19 mouse cellular contexts compared by ENCODE assay signal in genomic region chr13:53935174-53935699, GRCm38 (mm10).
DNase-seq lines count a peak whose midpoint lies in the region; ATAC-seq lines count a peak whose summit lies in the region.
"Had no signal": no experiment of that assay in that cellular context is flagged by ENCODE, and none has a peak within 500 bp of the region (broad histone marks: within the 10 kb centered on the region; RNA-seq: fewer than 3 reads in every experiment).

No protein-coding gene starts in this region.

- H3K27me3 ChIP-seq in forebrain, embryonic 16.5 days (replicated peaks; ENCODE audit: control insufficient read depth, insufficient read depth, low read length): no peaks in the 10 kb centered on the region
- H3K27me3 ChIP-seq in forebrain, embryonic 12.5 days: no peaks in the 10 kb centered on the region
- H3K27me3 ChIP-seq: heart, embryonic 15.5 days; kidney, embryonic 15.5 days had no signal

- no peak overlapping the region for H3K4me3 ChIP-seq in forebrain, embryonic 16.5 days (replicated peaks; ENCODE audit: low read length)
- no peak overlapping the region for H3K4me3 ChIP-seq in forebrain, embryonic 12.5 days (replicated peaks)
- H3K4me3 ChIP-seq: embryonic facial prominence, embryonic 10.5 days; heart, adult 2 months; heart, embryonic 15.5 days; kidney, embryonic 15.5 days had no signal

- H3K27ac ChIP-seq in forebrain, embryonic 16.5 days (ENCODE audit: low read length): no peak overlapping the region; the same call in 1 of the 2 replicates
- no peak overlapping the region for H3K27ac ChIP-seq in forebrain, embryonic 12.5 days
- H3K27ac ChIP-seq: embryonic facial prominence, embryonic 10.5 days; heart, adult 2 months; heart, embryonic 15.5 days; hindbrain, embryonic 14.5 days; kidney, embryonic 15.5 days had no signal

- no peaks in the 10 kb centered on the region for H3K9me3 ChIP-seq in forebrain, embryonic 16.5 days (ENCODE audit: control insufficient read depth, low read length)
- no peaks in the 10 kb centered on the region for H3K9me3 ChIP-seq in forebrain, embryonic 12.5 days
- H3K9me3 ChIP-seq: embryonic facial prominence, embryonic 10.5 days; heart, embryonic 15.5 days; kidney, embryonic 15.5 days had no signal

- peak; percentile 59; the same call in 1 of the 2 replicates for ATAC-seq in forebrain, embryonic 16.5 days
- no peak for ATAC-seq in forebrain, embryonic 12.5 days (ENCODE audit: low FRiP score)
- ATAC-seq: intestine, embryonic 16.5 days had no signal

- H3K4me1 ChIP-seq in forebrain, embryonic 16.5 days (replicated peaks; ENCODE audit: control insufficient read depth, insufficient read depth, low read length): peaks cover 9% of the 10 kb centered on the region
- no peaks in the 10 kb centered on the region for H3K4me1 ChIP-seq in forebrain, embryonic 12.5 days
- H3K4me1 ChIP-seq: embryonic facial prominence, embryonic 10.5 days; heart, embryonic 15.5 days; kidney, embryonic 15.5 days had no signal

- 66% methylated on average over 14 of the region's 14 CpGs for WGBS in forebrain, embryonic 16.5 days
- 88% methylated on average over 14 of the region's 14 CpGs for WGBS in forebrain, embryonic 12.5 days

- no peaks in the 10 kb centered on the region for H3K36me3 ChIP-seq in forebrain, embryonic 16.5 days (ENCODE audit: control insufficient read depth, insufficient read depth)
- no peaks in the 10 kb centered on the region for H3K36me3 ChIP-seq in forebrain, embryonic 12.5 days (replicated peaks)
- H3K36me3 ChIP-seq: embryonic facial prominence, embryonic 10.5 days; heart, embryonic 15.5 days; kidney, embryonic 15.5 days had no signal

- H3K4me2 ChIP-seq in forebrain, embryonic 16.5 days (ENCODE audit: low read length): no peak overlapping the region
- no peak overlapping the region for H3K4me2 ChIP-seq in forebrain, embryonic 12.5 days
- H3K4me2 ChIP-seq: heart, embryonic 11.5 days; heart, embryonic 15.5 days; hindbrain, embryonic 14.5 days; kidney, embryonic 15.5 days had no signal

- H3K9ac ChIP-seq in forebrain, embryonic 16.5 days (replicated peaks; ENCODE audit: low read depth, low read length): no peak overlapping the region
- H3K9ac ChIP-seq in forebrain, embryonic 12.5 days: no peak overlapping the region
- H3K9ac ChIP-seq: heart, embryonic 15.5 days; hindbrain, embryonic 14.5 days; kidney, embryonic 15.5 days had no signal

- DNase-seq in cerebellum, postnatal 10 days: peak; percentile 72 to 79
- no peak for DNase-seq in cerebellum, adult 9-10 months
- DNase-seq in right cerebral cortex, postnatal 4 days: peak; percentile 57
- no peak for DNase-seq in right cerebral cortex, adult 2 months (ENCODE audit: low spot score in 2 of 2)
- no peak for DNase-seq in layer of hippocampus, adult 9-10 months (ENCODE audit: low spot score)
- DNase-seq: adrenal gland, adult 2 months; adrenal gland, postnatal 36 days; gastrocnemius, postnatal 14 days; heart, adult 2 months; heart, postnatal 14 days; kidney, adult 2 months had no signal

Comparison
In these comparisons a context has a peak if more than half of its experiments do, and no peak if none do; other contexts are left out.
1. DNase-seq: peak in cerebellum, postnatal 10 days (2 of 2) and right cerebral cortex, postnatal 4 days (single experiment); none in cerebellum, adult 9-10 months (single experiment), right cerebral cortex, adult 2 months (0 of 2) and layer of hippocampus, adult 9-10 months (single experiment).